Mouse (Mus musculus): ENCODE measurements around the gene Rnf114. TPM values are rescaled to one million over a fixed set of nuclear protein-coding genes. Genes with fewer than 3 reads are reported as not detected.
A peak's percentile ranks its signal among the peaks of the same experiment; 100 is the strongest.

The Rnf114 gene
- 55.9 and 57.7 TPM in 2 replicates for polyA plus RNA-seq (2014; fragmentation: Nextera tagmentation; extraction: Ambion mirVana)

DNA sequence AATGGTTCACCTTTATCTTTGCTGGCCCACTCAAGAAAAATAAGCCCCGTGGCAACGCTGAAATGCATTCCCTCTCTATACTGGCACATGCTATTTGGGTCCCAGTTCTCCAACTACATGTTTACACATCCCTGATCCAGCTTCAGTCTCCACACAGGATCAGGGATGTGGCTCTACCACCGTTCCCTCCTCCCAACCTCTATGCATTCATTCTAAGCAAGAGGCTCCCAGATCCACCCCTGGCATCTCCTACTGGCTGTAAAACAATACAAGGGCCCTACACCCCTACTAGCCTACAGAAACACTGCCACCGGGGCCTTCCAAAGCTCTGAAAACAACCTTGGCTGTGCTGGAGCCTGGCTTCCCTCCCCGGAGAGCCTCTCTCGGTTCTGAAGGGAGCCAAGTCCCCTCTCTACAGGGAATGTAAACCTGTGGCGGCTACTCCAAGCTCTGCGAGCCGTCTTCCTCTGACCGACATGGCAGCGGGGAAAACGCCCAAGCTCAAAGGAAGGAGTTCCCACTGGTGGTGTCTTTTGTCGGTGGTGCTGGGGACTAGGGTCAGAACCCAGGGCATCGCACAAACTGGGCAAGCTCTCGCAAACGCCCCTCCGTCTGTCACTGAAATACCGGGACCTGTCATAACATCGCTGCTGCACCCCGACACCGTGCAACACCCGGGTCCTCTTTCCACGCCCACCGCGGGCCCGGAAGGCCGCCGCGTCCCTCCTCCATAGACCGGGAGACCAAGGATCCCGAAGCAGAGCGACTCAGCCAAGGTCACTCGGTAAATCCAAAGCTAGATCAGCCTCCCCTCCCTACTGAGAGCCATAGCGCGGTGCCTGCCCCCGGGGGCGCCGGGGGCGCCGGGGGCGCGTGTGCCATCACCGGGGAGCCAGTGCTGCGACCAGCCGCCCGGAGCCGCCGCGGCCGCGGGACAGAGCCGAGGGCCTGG, at the start of gene Rnf114:
Gene Rnf114, plus strand, starts transcription at position 889 of the 952 bp plus-strand sequence.
- Histone ChIP-seq H3K36me3 (ENCODE audit: control insufficient read depth, insufficient read depth, low read length) (no peaks in the 10 kb centered on the region), H3K4me2 (peak within 1 kb of the TSS; percentile 97), H3K27me3 (replicated peaks; ENCODE audit: control insufficient read depth, insufficient read depth, low read length) (no peaks in the 10 kb centered on the region), H3K9ac (ENCODE audit: low read depth, low read length) (peak within 1 kb of the TSS; percentile 94), H3K9me3 (ENCODE audit: control insufficient read depth, low read length) (no peaks in the 10 kb centered on the region), H3K4me3 (ENCODE audit: low read depth, low read length) (peak within 1 kb of the TSS; percentile 96), H3K4me1 (replicated peaks; ENCODE audit: control insufficient read depth, insufficient read depth, low read length) (peaks cover 12% of the 10 kb centered on the region), H3K27ac (ENCODE audit: low read depth, low read length) (peak within 1 kb of the TSS; percentile 90)
- WGBS, result 2% methylated on average over 52 of the region's 52 CpGs
- DNase-seq (ENCODE audit: low spot score), result no peak
- peak; percentile 69 for ATAC-seq (replicated peaks; ENCODE audit: low FRiP score)

DNA sequence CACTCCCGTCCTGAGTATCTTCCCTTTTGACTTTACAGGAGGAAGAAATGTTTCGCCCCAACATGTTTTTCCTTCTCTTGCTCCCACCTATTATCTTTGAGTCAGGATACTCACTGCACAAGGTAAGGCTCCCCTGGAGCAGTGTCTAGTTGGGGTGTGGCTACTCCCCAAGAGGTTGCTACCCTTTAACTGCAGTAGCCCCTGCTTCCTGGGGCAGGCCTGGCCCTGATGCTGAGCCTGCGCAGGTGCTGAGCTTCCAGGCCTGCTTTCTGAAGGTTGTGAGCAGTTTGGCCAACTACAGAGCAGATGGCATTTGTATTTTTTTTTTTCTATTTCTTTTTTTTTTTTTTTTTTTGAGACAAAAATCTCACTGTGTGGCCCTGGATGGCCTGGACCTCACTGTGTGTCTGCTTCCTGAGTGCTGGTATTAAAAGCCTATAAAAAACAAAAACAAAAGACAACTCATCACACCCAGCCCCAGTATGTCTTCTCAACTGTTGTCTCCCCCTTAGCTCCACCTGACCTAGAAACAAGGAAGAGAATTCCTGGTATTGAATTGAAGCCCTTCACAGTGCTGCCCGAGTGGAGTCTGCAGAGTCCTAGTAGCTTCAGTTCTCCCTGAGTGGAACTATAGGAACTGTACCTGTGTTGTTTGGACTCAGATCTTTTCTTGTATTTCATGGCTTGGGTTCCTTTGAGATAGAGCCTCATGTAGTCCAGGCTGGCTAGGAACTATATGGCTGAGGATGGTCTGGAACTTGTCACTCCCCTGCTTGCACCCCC, 48.8 kb upstream of the Rnf114 start:
- Histone ChIP-seq H3K27me3 (replicated peaks; ENCODE audit: control insufficient read depth, insufficient read depth, low read length) (no peaks in the 10 kb centered on the region), H3K9ac (ENCODE audit: low read depth, low read length) (no peak overlapping the region), H3K4me3 (ENCODE audit: low read depth, low read length) (no peak overlapping the region), H3K36me3 (ENCODE audit: control insufficient read depth, insufficient read depth, low read length) (peaks cover 38% of the 10 kb centered on the region), H3K4me2 (no peak overlapping the region), H3K27ac (ENCODE audit: low read depth, low read length) (no peak overlapping the region), H3K4me1 (replicated peaks; ENCODE audit: control insufficient read depth, insufficient read depth, low read length) (peaks cover 34% of the 10 kb centered on the region), H3K9me3 (ENCODE audit: control insufficient read depth, low read length) (no peaks in the 10 kb centered on the region)
- DNase-seq (ENCODE audit: low spot score), result no peak
- 86% methylated on average over 4 of the region's 4 CpGs for WGBS
- no peak for ATAC-seq (replicated peaks; ENCODE audit: low FRiP score)

DNA sequence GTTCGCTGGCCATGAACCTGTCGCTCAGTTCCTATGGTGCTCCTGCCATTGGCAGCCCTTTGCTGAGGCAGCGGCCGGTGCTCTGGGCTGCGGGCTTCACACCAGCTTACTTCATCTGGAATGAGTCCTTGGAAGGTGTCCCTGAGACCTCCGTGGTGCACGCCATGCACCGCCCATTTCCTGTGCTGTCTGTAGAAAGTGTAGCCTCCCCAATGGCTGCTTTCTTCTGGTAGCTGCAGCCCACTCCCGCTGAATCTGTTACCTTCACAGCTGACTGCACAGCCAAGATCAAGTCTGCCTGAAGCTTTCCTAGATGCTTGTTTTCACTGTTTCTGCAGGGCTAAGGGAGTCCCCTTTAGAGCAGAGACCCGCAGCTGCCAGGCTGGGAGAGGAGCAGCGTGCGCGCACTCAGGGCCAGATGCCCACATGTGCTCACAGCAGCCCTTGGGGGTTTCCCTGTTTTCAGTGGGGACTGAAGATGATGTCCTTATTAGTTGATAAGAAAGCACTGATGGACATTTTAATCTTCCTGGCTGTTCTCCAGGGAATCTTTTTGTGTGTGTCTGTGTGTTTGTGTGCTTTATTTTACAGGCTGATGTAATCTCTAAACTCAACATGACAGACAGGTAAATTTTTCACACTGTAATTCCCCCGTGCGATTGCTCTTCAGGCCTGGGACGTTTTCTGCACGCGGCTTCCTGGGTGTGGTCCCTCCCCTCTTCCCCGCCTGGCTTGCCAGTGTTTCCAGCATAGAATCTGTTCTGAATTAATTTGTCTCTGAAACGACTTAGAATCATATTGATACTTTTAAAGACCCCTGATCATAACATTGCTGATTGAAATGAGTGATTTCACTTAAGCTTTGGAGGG, 46.3 kb upstream of the Rnf114 start:
- WGBS, result 74% methylated on average over 20 of the region's 20 CpGs

DNA sequence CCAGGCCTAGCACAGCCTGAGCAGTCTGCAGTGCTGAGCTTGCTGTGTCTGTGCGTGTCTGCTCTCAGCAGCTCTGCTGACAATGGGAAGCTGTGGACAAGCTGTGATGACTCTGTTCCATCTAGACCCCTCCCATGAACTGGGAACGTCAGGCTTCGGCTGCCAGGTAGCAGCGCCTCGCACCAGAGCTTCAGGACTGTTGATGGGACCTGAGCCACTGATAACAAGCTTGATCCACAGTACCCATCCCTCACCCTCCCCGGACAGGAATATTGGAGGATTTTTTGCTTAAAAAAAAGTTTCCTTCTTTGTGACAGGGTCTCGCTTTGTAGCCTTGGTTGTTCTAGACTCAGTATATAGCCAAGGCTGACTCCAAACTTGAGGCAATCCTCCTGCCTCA, 45.2 kb upstream of the Rnf114 start:
- Histone ChIP-seq H3K36me3 (ENCODE audit: control insufficient read depth, insufficient read depth, low read length) (peaks cover 29% of the 10 kb centered on the region), H3K27me3 (replicated peaks; ENCODE audit: control insufficient read depth, insufficient read depth, low read length) (no peaks in the 10 kb centered on the region), H3K4me2 (peak overlapping the region; percentile 24; the same call in 1 of the 2 replicates), H3K4me1 (replicated peaks; ENCODE audit: control insufficient read depth, insufficient read depth, low read length) (peaks cover 34% of the 10 kb centered on the region), H3K9ac (ENCODE audit: low read depth, low read length) (peak overlapping the region; percentile 32; the same call in 1 of the 2 replicates), H3K27ac (ENCODE audit: low read depth, low read length) (peak overlapping the region; percentile 58), H3K9me3 (ENCODE audit: control insufficient read depth, low read length) (no peaks in the 10 kb centered on the region), H3K4me3 (ENCODE audit: low read depth, low read length) (no peak overlapping the region)
- ATAC-seq (replicated peaks; ENCODE audit: low FRiP score) (peak; percentile 60), DNase-seq (ENCODE audit: low spot score) (no peak)
- 87% methylated on average over 7 of the region's 7 CpGs for WGBS

More for the DNA sequence above, 46.3 kb upstream of the Rnf114 start:
- Histone ChIP-seq H3K36me3 (ENCODE audit: control insufficient read depth, insufficient read depth, low read length) (peaks cover 33% of the 10 kb centered on the region), H3K27ac (ENCODE audit: low read depth, low read length) (peak overlapping the region; percentile 58), H3K9ac (ENCODE audit: low read depth, low read length) (no peak overlapping the region), H3K9me3 (ENCODE audit: control insufficient read depth, low read length) (no peaks in the 10 kb centered on the region), H3K27me3 (replicated peaks; ENCODE audit: control insufficient read depth, insufficient read depth, low read length) (no peaks in the 10 kb centered on the region), H3K4me3 (ENCODE audit: low read depth, low read length) (no peak overlapping the region), H3K4me2 (no peak overlapping the region), H3K4me1 (replicated peaks; ENCODE audit: control insufficient read depth, insufficient read depth, low read length) (peaks cover 34% of the 10 kb centered on the region)
- DNase-seq (ENCODE audit: low spot score), result no peak
- no peak for ATAC-seq (replicated peaks; ENCODE audit: low FRiP score)

DNA sequence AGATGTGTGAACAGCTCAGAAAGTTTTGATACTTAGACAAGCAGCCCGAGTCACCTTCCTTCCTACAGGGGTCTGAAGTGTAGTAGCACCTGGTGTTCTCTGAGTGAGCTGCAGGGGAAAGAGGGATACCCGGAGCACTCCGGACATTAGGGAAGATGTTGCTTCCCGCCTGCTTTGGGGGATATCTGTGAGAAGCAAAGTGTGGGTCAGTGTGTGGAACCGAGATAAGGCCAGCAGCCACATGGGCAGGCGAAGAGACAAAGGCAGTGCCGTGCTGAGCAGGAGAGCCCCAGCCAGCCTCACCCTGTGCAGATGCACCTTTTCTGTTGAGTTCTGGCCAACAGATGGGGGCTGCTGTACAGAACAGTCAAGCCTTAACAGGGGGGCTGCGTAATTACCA, 44.8 kb upstream of the Rnf114 start:
- Histone ChIP-seq H3K27ac (ENCODE audit: low read depth, low read length) (peak overlapping the region; percentile 58), H3K9ac (ENCODE audit: low read depth, low read length) (peak overlapping the region; percentile 32; the same call in 1 of the 2 replicates), H3K9me3 (ENCODE audit: control insufficient read depth, low read length) (no peaks in the 10 kb centered on the region), H3K4me1 (replicated peaks; ENCODE audit: control insufficient read depth, insufficient read depth, low read length) (peaks cover 34% of the 10 kb centered on the region), H3K27me3 (replicated peaks; ENCODE audit: control insufficient read depth, insufficient read depth, low read length) (no peaks in the 10 kb centered on the region), H3K4me3 (ENCODE audit: low read depth, low read length) (no peak overlapping the region), H3K4me2 (peak overlapping the region; percentile 24; the same call in 1 of the 2 replicates), H3K36me3 (ENCODE audit: control insufficient read depth, insufficient read depth, low read length) (peaks cover 29% of the 10 kb centered on the region)
- DNase-seq (ENCODE audit: low spot score), result peak; percentile 61
- ATAC-seq (replicated peaks; ENCODE audit: low FRiP score), result peak; percentile 95
- WGBS, result 50% methylated on average over 8 of the region's 8 CpGs

DNA sequence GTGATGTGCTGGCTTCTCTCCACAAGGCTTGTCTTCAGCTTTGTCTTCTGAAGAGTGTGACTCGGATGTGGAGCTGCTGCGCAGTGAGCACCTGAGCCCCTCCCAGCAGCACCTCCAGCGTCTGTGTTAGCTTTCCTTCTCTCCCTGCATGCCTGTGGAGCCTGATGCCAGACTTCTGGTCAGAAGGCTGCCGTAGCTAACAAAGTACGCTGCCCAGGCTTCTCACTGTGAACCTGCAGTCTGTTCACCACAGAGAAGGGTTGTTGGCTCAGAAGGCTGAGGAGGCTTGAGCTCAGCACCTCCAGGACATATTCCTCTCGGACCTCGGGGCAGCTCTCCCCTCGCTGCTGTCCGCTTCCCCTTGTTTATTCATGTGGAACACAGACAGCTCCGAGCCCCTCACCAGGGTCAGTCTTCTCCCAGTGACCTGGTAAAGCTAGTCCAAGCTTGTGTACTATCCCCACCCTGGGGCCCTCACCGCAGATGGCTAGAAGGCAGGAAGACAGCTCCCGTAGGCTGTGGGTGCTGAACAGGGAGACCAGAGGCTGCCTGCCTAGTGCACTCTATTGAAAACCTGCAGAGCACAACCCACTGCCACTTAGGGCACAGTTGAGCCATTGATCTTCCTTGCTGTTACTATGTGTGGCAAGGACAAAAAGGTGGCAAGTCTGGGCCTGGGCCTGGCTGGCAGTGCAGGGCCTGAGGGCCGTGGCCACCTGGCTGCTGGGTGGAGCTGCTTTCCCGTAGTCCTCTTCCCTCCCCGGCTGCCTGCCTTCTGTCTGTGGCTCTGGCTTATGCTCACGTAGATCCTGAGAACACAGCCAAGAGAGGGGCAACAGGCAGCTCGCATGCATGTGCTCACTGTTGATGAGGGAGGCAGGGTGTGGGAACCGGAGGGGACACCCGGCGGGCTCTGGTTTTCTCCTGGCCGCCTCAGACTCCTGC, 42.8 kb upstream of the Rnf114 start:
- Histone ChIP-seq H3K9me3 (ENCODE audit: control insufficient read depth, low read length) (no peaks in the 10 kb centered on the region), H3K4me2 (no peak overlapping the region), H3K4me1 (replicated peaks; ENCODE audit: control insufficient read depth, insufficient read depth, low read length) (peaks cover 34% of the 10 kb centered on the region), H3K27me3 (replicated peaks; ENCODE audit: control insufficient read depth, insufficient read depth, low read length) (no peaks in the 10 kb centered on the region), H3K36me3 (ENCODE audit: control insufficient read depth, insufficient read depth, low read length) (peaks cover 33% of the 10 kb centered on the region), H3K4me3 (ENCODE audit: low read depth, low read length) (no peak overlapping the region), H3K27ac (ENCODE audit: low read depth, low read length) (no peak overlapping the region), H3K9ac (ENCODE audit: low read depth, low read length) (no peak overlapping the region; the same call in 1 of the 2 replicates)
- no peak for ATAC-seq (replicated peaks; ENCODE audit: low FRiP score)
- DNase-seq (ENCODE audit: low spot score), result no peak
- 87% methylated on average over 21 of the region's 21 CpGs for WGBS

DNA sequence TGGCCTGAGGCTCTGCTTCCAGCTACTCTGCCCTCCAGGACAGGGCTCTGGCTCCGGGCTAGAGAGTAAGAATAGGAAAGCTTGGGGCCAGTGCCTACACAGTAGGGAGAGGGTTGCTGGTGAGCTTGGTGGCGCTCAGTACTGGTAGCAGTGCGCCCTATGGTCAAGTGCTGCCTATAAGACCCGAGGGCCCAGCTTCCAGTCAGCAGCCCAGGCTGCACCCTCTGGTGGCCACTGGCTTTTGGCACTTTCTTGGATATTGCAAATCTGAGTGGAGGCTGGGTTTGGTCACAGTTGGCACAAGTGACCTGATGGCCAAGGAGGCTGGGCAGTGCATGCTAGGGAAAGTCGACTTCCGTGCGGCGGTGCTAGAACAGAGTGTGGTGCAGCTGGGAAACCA, 41.8 kb upstream of the Rnf114 start:
- no peak for ATAC-seq (replicated peaks; ENCODE audit: low FRiP score)

More for the DNA sequence above, 41.8 kb upstream of the Rnf114 start:
- Histone ChIP-seq H3K4me3 (ENCODE audit: low read depth, low read length) (no peak overlapping the region), H3K4me2 (no peak overlapping the region), H3K4me1 (replicated peaks; ENCODE audit: control insufficient read depth, insufficient read depth, low read length) (peaks cover 26% of the 10 kb centered on the region), H3K27me3 (replicated peaks; ENCODE audit: control insufficient read depth, insufficient read depth, low read length) (no peaks in the 10 kb centered on the region), H3K9me3 (ENCODE audit: control insufficient read depth, low read length) (no peaks in the 10 kb centered on the region), H3K9ac (ENCODE audit: low read depth, low read length) (no peak overlapping the region), H3K27ac (ENCODE audit: low read depth, low read length) (no peak overlapping the region), H3K36me3 (ENCODE audit: control insufficient read depth, insufficient read depth, low read length) (peaks cover 32% of the 10 kb centered on the region)
- 91% methylated on average over 8 of the region's 8 CpGs for WGBS
- no peak for DNase-seq (ENCODE audit: low spot score)

All from liver, embryonic 11.5 days (tissue).